Mouse (Mus musculus) limb, embryonic 12.5 days (tissue): ENCODE measurements around the gene Nt5c3. TPM values are rescaled to one million over a fixed set of nuclear protein-coding genes. Genes with fewer than 3 reads are reported as not detected.

Source experiments
- ATAC-seq: fragments of 200-750 bp; cut with Nextera tagmentation; 2 replicates; pipeline ENCODE4 v1.8.0; 2017; ENCODE audit warnings: low read depth, moderate TSS enrichment; ENCODE audit not compliant: insufficient number of reproducible peaks, insufficient read depth, low FRiP score, low TSS enrichment
- H3K27ac ChIP-seq: fragments of 300-500 bp; sonication (generic); 2 replicates; pipeline ENCODE4 v1.5.1; 2016; ENCODE audit warnings: mild to moderate bottlenecking, moderate library complexity
- H3K27me3 ChIP-seq: fragments of 300-500 bp; sonication (generic); 2 replicates; pipeline ENCODE4 v1.6.1; 2016; ENCODE audit warnings: mild to moderate bottlenecking, moderate library complexity
- H3K36me3 ChIP-seq: fragments of 300-500 bp; sonication (generic); 2 replicates; pipeline ENCODE4 v1.6.1; 2016; ENCODE audit warnings: mild to moderate bottlenecking, moderate library complexity
- H3K4me1 ChIP-seq: fragments of 300-500 bp; sonication (generic); replicated peaks from 2 replicates; pipeline ENCODE4 v1.6.1; 2016
- H3K4me2 ChIP-seq: fragments of 300-500 bp; sonication (generic); 2 replicates; pipeline ENCODE4 v1.6.1; 2016; ENCODE audit warnings: mild to moderate bottlenecking, moderate library complexity
- H3K4me3 ChIP-seq: fragments of 300-500 bp; sonication (generic); replicated peaks from 2 replicates; pipeline ENCODE4 v1.5.1; 2016; ENCODE audit warnings: mild to moderate bottlenecking
- H3K9ac ChIP-seq: fragments of 300-500 bp; sonication (generic); replicated peaks from 2 replicates; pipeline ENCODE4 v1.6.1; 2016; ENCODE audit warnings: mild to moderate bottlenecking, moderate library complexity
- H3K9me3 ChIP-seq: fragments of 300-500 bp; sonication (generic); 2 replicates; pipeline ENCODE4 v1.6.1; 2016; ENCODE audit warnings: mild to moderate bottlenecking, moderate library complexity
- WGBS: fragments of 180-500 bp; shearing (Covaris S2); methylation state at CpG from one replicate; pipeline ENCODE4 v1.1.7; 2016; 5-methylcytosine and 5-hydroxymethylcytosine counted together
- polyA plus RNA-seq: library from polyadenylated mRNA; unstranded; fragments of >200 nt; fragmentation: Nextera tagmentation; extraction: Ambion mirVana; gene quantifications from 2 replicates; pipeline ENCODE4 v1.2.1, GENCODE M21; 2016

Gene Nt5c3
- polyA plus RNA-seq, 1 experiment from 2014 or later = 68.3 TPM

DNA sequence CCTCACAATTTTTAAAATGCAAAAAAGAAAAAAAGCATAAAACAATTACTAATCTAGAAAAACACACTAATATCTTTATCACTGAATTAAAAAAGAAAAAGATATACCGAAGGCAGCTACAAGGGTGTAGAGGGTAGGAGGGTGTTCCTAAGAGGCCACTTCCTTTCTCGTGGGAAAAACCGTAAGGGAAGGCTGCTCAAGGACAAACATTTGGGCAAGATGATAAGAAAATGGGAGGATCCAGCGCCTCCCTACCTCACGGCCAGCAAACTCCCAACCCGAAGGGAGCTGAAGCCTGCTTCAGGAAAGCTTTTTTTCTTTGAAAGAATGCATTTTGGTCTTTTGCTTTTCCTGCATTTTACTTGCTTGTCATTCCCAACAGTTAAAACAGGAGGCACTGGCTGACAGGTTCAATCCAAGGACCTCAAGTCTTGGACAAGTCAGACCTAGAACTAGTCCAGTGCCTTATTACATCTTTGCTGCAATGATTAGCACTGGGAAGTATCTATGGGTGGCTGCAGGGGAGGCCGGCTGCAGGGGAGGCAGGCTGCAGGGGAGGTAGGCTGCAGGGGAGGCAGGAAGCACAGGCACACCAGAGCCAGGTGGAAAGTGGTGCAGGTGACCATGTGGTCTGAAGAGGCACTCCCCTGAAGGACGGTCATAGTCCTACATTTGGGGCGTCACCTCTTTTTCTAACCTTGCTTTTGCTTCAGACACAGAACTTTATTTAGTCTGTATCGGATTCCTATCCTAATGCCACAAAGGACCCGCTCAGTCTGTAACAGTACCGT is 6.0 kb downstream of the Nt5c3 start:
- WGBS = 75% methylated on average over 12 of the region's 12 CpGs
- H3K27me3 ChIP-seq = no peaks in the 10 kb centered on the region

DNA sequence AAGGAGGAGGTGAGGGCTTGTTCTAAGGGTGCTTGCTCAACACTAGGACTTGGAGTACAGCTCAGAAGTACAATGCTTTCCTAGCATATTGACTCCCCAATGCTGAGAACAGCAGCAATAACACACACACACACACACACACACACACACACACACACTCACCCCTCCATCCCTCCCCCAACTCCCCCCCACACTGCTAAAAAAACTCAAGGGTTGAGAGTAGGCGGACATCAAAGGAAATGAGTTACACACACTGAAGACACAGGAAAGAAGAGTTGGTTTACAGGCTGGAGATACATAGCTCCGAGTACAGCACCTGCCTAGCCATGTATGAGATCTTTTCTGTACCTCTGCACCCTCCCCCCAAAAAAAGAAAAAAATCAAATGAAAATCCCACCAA is 7.5 kb downstream of the Nt5c3 start:
- ATAC-seq = no peak
- 0 out of 2 replicates have a peak, but pooled peaks cover 2% of the 10 kb centered on the region for H3K4me1 ChIP-seq
- no peaks in the 10 kb centered on the region for H3K27me3 ChIP-seq
- no peaks in the 10 kb centered on the region for H3K36me3 ChIP-seq
- no peak overlapping the region for H3K27ac ChIP-seq
- no peak overlapping the region for H3K4me3 ChIP-seq
- H3K9ac ChIP-seq = no peak overlapping the region
- no peak overlapping the region for H3K4me2 ChIP-seq
- 81% methylated on average over 2 of the region's 2 CpGs for WGBS
- 0 out of 2 replicates have a peak, but pooled peaks cover 5% of the 10 kb centered on the region for H3K9me3 ChIP-seq

More for the DNA sequence above, 6.0 kb downstream of the Nt5c3 start:
- 0 out of 2 replicates have a peak, but pooled peaks cover 4% of the 10 kb centered on the region for H3K4me1 ChIP-seq
- no peak for ATAC-seq
- H3K9ac ChIP-seq = no peak overlapping the region
- no peaks in the 10 kb centered on the region for H3K36me3 ChIP-seq
- H3K27ac ChIP-seq = no peak overlapping the region
- no peak overlapping the region for H3K4me2 ChIP-seq
- H3K4me3 ChIP-seq = no peak overlapping the region
- 0 out of 2 replicates have a peak, but pooled peaks cover 5% of the 10 kb centered on the region for H3K9me3 ChIP-seq

DNA sequence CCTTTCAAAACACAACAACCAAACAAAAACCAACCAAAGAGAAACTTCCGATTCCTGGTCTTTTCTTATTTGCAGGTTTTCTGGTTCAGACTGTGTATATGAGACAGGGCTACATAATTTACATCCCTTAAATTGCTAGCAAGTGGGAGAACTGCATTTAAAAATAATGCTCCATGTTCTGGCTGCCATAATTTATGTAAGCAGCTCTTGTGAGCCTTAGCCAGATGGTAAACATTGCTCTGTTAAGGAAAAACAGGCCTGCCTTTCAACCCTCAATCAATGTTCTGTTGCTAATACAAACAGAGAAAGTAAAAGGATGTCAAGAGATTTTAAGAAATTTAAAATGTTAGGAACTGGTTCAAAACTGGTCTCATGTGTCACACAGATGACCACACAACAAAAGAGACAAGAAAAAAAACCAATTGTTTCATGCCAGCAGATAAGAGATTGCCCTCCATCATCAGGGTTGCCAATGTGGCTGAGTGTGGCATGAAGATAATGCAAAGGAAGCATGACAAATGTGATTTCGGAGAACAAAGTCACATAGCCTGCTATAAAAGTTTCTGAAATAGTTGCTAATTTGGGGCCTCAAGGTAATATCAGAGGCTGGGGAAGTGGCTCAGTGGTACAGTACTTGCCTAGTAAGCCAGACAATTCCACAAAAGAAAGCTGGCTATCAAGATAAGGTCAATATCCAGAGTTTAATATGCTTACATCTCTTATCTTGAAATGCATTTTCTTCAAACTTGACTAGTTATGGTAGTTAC is 10.5 kb downstream of the Nt5c3 start:
- Histone ChIP-seq H3K4me3 (no peak overlapping the region), H3K9me3 (0 out of 2 replicates have a peak, but pooled peaks cover 5% of the 10 kb centered on the region), H3K9ac (no peak overlapping the region), H3K4me1 (0 out of 2 replicates have a peak, but pooled peaks cover 2% of the 10 kb centered on the region), H3K27ac (no peak overlapping the region), H3K27me3 (no peaks in the 10 kb centered on the region), H3K36me3 (no peaks in the 10 kb centered on the region), H3K4me2 (no peak overlapping the region)
- ATAC-seq = no peak
- WGBS = 69% methylated on average over 2 of the region's 2 CpGs

DNA sequence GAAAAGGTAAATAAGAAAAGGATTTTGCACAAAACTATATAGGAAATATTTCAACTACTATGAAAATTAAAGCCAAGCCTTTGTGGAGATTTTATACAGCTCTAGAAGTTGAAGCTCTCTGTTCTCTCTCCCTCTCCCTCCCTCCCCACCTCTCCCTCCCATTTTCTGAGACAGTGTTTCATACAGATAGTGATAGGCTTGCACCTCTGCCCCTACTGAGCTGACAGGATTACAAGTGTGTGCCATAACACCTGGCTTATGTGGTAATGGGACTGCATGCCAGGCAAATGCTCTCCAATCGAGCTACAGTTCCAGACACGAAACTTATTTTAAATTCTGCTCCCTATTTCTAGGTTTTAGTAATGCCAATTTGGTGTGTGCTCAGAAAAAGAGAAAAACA is 12.8 kb downstream of the Nt5c3 start:
- WGBS = 85% methylated on average over 2 of the region's 2 CpGs
- Histone ChIP-seq H3K27ac (no peak overlapping the region), H3K4me1 (0 out of 2 replicates have a peak, but pooled peaks cover 2% of the 10 kb centered on the region), H3K9ac (no peak overlapping the region), H3K36me3 (0 out of 2 replicates have a peak, but pooled peaks cover 2% of the 10 kb centered on the region), H3K4me3 (no peak overlapping the region), H3K27me3 (no peaks in the 10 kb centered on the region), H3K4me2 (no peak overlapping the region), H3K9me3 (0 out of 2 replicates have a peak, but pooled peaks cover 5% of the 10 kb centered on the region)
- ATAC-seq = no peak

DNA sequence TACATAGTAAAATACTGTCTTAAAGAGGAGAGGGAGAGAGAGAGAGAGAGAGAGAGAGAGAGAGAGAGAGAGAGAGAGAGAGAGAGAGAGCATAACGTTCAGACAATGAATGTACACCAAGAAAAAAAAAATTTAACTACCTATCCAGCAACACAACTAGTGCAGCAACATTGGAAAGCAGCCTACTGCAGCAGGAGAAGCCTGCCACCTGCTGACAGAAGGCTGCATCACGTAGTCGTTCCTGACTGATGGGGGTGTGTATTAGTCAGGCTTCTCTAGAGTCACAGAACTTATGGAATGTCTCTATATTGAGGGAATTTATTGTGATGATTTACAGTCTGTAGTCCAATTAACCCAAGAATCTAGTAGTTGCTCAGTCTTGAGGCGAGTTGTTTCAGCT is 14.8 kb downstream of the Nt5c3 start:
- 19% methylated on average over 4 of the region's 4 CpGs for WGBS
- ATAC-seq = 0 out of 2 replicates have a peak, but pooled peaks have one; percentile 56

DNA sequence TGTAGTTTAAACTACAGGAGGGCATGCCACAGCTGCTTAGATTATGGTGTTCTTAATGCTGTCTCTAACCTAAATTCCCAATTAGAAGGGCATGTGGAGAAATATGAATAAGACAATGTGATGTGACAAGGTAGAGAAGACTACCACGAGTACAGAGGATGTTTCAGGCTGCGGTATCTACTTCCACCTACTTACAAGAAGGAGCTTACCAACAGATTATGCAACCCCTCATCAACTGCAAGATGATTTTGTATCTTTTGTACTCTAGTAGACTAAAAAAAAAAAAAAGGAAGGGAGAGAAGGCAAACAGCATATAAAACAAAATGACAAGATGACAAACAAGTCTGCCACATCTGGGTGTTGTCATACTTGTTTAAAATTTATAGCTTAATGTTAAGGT is 15.3 kb downstream of the Nt5c3 start:
- Histone ChIP-seq H3K4me2 (no peak overlapping the region), H3K4me3 (no peak overlapping the region), H3K27me3 (no peaks in the 10 kb centered on the region), H3K9ac (no peak overlapping the region), H3K27ac (no peak overlapping the region), H3K9me3 (no peaks in the 10 kb centered on the region), H3K36me3 (0 out of 2 replicates have a peak, but pooled peaks cover 2% of the 10 kb centered on the region), H3K4me1 (peaks cover 6% of the 10 kb centered on the region)
- no peak for ATAC-seq
- 93% methylated on average over 2 of the region's 2 CpGs for WGBS

More for the DNA sequence above, 14.8 kb downstream of the Nt5c3 start:
- Histone ChIP-seq H3K27ac (no peak overlapping the region), H3K4me3 (no peak overlapping the region), H3K4me1 (peaks cover 4% of the 10 kb centered on the region; the same call in 1 of the 2 replicates), H3K4me2 (no peak overlapping the region), H3K9me3 (no peaks in the 10 kb centered on the region), H3K36me3 (0 out of 2 replicates have a peak, but pooled peaks cover 2% of the 10 kb centered on the region), H3K27me3 (no peaks in the 10 kb centered on the region), H3K9ac (no peak overlapping the region)

DNA sequence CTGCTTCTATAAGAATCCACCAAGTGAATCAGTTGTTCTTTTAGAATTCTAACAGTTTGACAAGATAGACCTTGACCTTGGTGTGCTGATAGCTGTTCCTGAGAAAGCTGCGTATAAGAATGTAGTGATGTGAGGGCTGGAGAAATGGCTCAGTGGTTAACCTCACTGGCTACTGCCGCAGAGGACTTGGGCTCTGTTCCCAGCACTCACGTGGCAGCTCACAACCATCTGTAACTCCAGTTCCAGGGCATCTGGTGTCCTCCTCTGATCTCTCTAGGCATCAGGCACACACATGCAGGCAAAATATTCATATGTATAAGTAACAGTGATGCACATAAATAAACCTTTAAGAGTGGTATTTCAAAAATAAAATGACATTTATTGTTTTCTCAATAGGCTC is 15.8 kb downstream of the Nt5c3 start:
- Histone ChIP-seq H3K36me3 (0 out of 2 replicates have a peak, but pooled peaks cover 2% of the 10 kb centered on the region), H3K27ac (no peak overlapping the region), H3K9ac (no peak overlapping the region), H3K9me3 (no peaks in the 10 kb centered on the region), H3K4me3 (no peak overlapping the region), H3K27me3 (no peaks in the 10 kb centered on the region), H3K4me1 (peaks cover 5% of the 10 kb centered on the region), H3K4me2 (no peak overlapping the region)
- no peak for ATAC-seq
- 90% methylated on average over 3 of the region's 3 CpGs for WGBS

DNA sequence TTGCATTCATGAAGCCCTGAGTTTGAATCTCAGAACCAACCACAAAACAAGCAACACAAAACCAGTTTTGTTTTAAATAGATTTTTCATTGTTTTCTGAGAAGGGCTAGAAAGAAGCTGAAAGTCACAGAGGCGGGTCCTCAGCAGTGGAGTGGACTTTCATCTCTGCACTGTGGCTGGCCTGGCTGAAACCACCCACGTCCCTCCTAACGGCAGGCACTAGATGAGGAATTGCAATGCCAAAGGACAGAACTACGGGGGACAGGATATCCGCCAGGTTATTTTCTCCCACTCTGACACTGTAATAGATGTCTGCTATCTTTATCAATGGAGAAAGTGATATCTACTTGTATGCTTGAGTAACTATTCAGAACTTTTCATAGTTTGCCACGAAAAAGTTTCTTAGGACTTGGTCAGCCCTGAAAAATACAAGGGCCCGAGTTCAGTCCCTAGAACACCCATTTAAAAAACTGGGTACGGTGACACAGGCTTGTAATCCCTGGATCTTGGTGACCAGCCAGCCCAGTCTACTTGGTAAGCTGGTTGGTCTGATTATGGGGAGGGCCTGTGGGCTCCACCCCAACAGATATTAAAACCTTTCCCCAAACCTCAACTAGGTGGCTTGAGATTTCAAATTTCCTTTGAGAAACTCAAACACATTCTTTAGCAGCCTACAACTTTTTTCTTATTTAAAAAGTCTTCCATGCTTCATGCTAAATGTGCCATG is 17.4 kb downstream of the Nt5c3 start:
- WGBS = 85% methylated on average over 8 of the region's 8 CpGs
- Histone ChIP-seq H3K27ac (no peak overlapping the region), H3K4me2 (no peak overlapping the region), H3K9ac (no peak overlapping the region), H3K27me3 (no peaks in the 10 kb centered on the region), H3K4me1 (peaks cover 9% of the 10 kb centered on the region), H3K9me3 (no peaks in the 10 kb centered on the region), H3K4me3 (no peak overlapping the region), H3K36me3 (0 out of 2 replicates have a peak, but pooled peaks cover 2% of the 10 kb centered on the region)
- ATAC-seq = no peak

DNA sequence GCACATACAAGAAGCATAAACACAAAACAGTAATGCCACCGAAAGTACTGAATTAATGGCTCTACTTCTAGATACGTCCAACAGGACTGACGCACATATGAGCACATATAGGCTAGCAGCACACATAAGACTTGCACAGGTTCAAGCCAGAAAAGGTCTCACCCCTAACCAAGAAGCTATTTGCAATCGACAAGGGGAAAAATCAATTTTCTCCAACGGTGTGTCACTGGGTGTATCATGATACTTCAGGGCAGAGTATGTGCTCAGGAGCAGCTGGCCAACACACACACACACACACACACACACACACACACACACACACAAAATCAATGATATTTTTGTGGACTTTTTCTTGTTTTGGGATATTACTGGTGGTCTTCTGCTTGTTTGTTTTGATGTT is 18.2 kb downstream of the Nt5c3 start:
- 81% methylated on average over 5 of the region's 5 CpGs for WGBS
- Histone ChIP-seq H3K36me3 (0 out of 2 replicates have a peak, but pooled peaks cover 2% of the 10 kb centered on the region), H3K9me3 (no peaks in the 10 kb centered on the region), H3K27me3 (no peaks in the 10 kb centered on the region), H3K4me1 (peaks cover 9% of the 10 kb centered on the region), H3K4me2 (no peak overlapping the region), H3K27ac (no peak overlapping the region), H3K4me3 (no peak overlapping the region), H3K9ac (no peak overlapping the region)
- no peak for ATAC-seq

DNA sequence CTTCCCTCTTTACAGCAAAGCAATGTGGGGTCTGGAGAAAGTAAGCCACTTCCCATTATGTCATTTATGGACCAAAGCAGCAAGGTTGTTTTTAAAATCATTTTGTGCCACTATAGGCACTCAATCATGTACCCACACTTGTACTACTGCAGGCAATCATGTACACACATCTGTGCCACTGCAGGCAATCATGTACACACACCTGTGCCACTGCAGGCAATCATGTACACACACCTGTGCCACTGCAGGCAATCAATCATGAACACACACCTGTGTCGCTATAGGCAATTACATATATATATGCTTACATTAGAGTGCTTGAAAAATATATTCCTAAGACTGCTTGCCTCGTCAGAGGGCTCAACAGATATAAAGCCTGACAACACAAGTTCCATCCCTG is 18.8 kb downstream of the Nt5c3 start:
- 0 out of 2 replicates have a peak, but pooled peaks cover 2% of the 10 kb centered on the region for H3K36me3 ChIP-seq
- H3K9ac ChIP-seq = no peak overlapping the region
- no peak for ATAC-seq
- no peak overlapping the region for H3K4me3 ChIP-seq
- no peaks in the 10 kb centered on the region for H3K27me3 ChIP-seq
- H3K27ac ChIP-seq = no peak overlapping the region
- no peak overlapping the region for H3K4me2 ChIP-seq
- H3K9me3 ChIP-seq = no peaks in the 10 kb centered on the region
- peaks cover 9% of the 10 kb centered on the region for H3K4me1 ChIP-seq
- 79% methylated on average over 2 of the region's 2 CpGs for WGBS
